Mouse (Mus musculus) kidney, adult 10 weeks (tissue): ENCODE data around the gene Ndufs1. TPM values are rescaled to one million over a fixed set of nuclear protein-coding genes. Genes with fewer than 3 reads are reported as not detected.

Source experiments
- polyA plus RNA-seq: library from polyadenylated mRNA; stranded (reverse); fragments of 350-450 nt; fragmentation: Illumina TruSeq; extraction: RNeasy Lipid Tissue Mini Kit (QIAGEN cat#74804); gene quantifications from one replicate; pipeline ENCODE4 v1.2.3, GENCODE M21; 2014; ENCODE audit warnings: low read depth, low replicate concordance

Gene Ndufs1
- 496 TPM for polyA plus RNA-seq

DNA sequence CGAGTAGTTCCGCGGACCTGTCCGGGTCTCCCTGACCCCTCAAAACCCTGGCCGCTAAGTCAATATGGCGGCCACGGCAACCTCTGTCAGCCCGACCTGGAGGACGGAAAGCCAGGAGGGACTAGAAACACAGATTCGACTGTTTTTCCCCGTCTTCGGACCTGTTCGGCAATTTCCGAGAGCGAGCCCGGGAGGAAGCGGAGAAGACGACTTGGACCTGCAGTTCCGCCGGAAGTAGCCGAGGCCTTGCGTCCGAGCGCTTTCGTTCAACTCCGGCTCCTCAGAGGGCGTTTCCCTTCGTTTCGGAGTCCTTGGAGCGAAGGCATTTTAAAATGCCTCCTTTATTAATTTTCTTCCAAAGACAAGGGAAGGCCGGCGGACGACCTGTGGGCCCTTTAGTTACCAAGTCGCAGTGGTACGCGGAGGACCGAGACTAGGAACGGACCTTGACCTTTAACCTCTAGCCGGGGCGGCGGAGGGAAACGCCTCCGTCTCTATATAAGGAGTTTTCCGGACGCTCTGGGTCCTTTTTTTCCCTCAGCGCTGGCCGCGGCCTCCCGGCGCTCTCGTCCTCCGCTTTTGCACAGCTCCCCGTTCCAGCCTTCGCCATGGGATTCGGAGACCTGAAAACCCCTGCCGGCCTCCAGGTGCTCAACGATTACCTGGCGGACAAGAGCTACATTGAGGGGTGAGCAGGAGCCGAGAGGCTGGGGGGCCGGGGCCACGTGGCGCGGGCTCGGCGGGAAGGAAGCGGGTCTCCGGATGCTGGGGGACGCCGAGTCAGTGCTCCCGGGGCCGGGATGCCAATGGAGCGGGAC, at the start of gene Ndufs1, which contains the start of gene Eef1b2:
TSS of gene Ndufs1 (minus strand) at position 230 of the 818 bp plus-strand sequence.
TSS of gene Eef1b2 (plus strand) at position 222 of the 818 bp plus-strand sequence.

DNA sequence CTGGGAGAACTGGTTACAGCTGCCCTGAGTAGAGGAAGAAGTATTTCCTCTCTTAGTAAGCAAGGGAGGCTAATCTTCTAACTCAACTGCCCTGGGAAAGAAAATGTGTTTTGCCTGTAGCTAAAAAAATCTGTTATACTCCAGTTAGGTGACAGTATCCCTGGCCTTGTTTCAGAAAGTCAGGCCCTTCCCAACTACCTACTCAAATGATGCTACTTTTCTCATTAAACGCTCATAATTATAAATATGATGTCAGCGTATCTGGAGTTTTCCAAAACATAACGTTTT, 37.6 kb upstream of the Ndufs1 start, which contains the start of gene Gpr1:
TSS of gene Gpr1 (minus strand) at position 273 of the 288 bp plus-strand sequence.

DNA sequence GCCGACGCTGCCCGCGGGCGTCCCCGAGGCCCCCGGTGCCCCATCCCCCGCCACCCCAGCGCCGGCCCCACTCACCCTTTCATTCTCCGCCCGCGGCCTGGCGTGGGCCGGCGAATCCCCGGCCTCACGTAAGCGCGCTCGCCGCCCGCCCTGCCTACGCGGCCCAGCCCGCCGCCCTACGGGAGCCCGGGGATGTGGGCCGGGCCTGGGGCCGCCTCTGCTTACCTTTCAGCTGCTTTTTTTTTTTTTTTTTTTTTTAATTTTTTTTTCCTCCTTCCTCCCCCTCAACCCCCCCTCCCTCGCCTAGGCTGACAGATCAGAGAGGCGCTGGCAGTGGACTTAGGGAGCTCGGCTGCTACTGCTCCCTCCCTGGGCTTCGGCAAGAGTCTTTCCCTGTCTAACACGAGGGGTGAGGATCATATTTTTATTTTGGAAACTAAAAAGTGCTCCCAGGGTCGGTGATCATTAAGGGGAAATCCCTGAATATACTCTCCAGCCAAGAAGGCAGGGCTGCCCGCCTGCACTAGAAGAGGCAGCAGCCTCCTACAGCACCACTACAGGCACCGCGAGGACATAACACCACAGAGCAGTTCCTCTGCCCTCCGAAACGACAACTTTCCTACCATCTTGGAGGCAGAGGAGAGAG, 62.4 kb downstream of the Ndufs1 start, which contains the start of gene Ino80d:
TSS of gene Ino80d (minus strand) at position 532 of the 646 bp plus-strand sequence.

Other genes with a start within 250 kb of the Ndufs1 start
- 13.6 TPM for gene Ino80d, start 62.2 kb downstream of the Ndufs1 start, polyA plus RNA-seq
- 583 TPM for gene Eef1b2, start within 50 bp of the Ndufs1 start, polyA plus RNA-seq
- gene Gpr1, start 37.7 kb upstream of the Ndufs1 start, polyA plus RNA-seq: not detected
- gene Zdbf2, start 96.4 kb upstream of the Ndufs1 start, polyA plus RNA-seq: 0.16 TPM